Mouse (Mus musculus): ENCODE results near the gene Hk2. TPM values are rescaled to one million over a fixed set of nuclear protein-coding genes. Genes with fewer than 3 reads are reported as not detected.
"Not testable (repeated sequence)": the region's sequence is repeated elsewhere in the genome, so short reads cannot be mapped to it uniquely, and the experiment has no call there.

Gene Hk2
- total RNA-seq, 2 experiments from 2014 or later, result 206 to 212 TPM

DNA sequence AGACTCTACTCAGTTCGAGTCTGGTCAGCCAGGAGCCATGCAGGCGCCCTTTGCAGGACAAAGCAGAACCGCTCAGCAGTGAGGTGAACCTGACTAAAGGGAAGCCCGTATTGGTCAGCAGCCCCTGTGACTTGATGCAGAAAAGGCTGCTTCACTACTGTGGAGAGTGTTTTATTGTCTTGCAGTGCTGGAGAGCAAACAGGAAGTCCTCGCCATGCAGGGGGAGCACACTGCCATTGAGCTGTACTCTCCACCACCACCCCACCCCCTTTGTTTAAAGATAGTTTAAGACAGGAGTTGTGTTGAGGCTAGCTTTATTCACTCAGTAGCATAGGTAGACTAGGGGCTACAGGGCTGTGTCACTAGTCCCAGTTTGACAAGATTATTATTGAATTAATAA, 69.0 kb downstream of the Hk2 start, which contains the start of gene Pole4:
Pole4 (minus strand) TSS at position 145 of the 400 bp plus-strand sequence.
- intact Hi-C loops (cut with DNase I), result loop anchor here (10.0 kb wide), 1 partner anchor 590 kb away; no protein-coding TSS in a partner anchor
- DNase-seq, result no peak

DNA sequence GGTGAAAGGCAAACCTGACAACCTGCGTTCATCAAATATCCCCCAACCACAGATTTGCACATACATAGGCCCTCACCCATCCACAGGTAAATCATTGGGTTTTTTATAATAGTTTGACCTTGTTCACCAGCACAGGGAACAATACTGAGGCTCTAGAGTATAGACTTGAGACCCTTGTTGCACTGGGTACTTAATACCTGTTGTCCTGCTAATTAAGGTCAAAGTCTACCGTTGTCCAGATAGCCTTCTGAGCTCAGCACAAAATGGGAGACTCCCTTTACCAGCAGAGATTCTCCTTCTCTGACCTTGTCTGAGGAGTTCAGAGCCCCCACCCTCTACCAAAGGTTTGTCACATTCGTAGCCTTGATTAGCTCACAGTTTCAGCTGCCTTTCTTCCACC, 70.5 kb downstream of the Hk2 start:
- DNase-seq, result no peak
- intact Hi-C loops (cut with DNase I), result loop anchor here (2.0 to 10.0 kb wide), 4 partner anchors 55 to 727 kb away; no protein-coding TSS in a partner anchor

DNA sequence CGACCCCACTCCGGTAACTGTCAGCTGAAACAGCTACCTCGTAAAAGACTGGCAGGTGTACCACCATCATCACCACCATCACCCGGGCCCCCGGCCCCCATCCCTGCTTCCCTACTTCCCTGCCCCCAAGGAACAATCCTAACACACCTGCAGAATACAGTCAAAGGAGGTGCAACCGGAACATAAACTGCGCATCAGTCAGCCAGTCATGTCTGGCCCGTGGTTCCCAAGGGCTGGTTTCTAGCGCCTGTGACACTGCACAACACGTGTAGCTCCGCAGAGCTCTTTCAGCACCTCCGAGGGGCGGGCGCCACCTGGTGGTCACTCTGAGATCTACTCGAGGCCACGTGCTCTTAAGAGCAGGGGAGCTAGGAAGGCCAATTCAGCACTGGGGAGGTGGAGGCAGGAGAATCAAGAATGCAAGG, 71.6 kb downstream of the Hk2 start:
- intact Hi-C loops (cut with DNase I), result loop anchor here (2.0 to 10.0 kb wide), 4 partner anchors 54 to 726 kb away; no protein-coding TSS in a partner anchor
- DNase-seq, result peak; percentile 89 to 93

DNA sequence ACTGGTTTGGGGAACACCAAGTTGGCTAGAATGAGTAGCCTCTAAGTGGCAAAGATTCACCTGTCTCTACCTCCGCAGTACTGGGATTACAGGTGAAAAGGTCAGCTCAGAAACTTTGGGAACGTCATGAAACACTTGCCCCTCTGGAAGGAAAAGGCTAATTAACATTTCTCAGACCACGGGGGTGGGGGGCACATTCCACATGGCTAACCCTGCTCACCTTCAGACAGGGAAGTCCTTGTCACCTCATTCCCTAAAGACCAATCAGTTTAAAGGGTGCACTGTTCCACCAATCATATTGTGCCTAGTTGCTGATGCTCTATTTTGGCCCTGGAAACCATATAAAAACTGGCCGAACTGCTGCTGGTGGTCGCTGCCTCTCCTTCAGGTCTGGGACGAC, 73.0 kb downstream of the Hk2 start:
- intact Hi-C loops (cut with DNase I), result loop anchor here (5.0 to 10.0 kb wide), 2 partner anchors 409 to 586 kb away; no protein-coding TSS in a partner anchor
- DNase-seq, result no peak

DNA sequence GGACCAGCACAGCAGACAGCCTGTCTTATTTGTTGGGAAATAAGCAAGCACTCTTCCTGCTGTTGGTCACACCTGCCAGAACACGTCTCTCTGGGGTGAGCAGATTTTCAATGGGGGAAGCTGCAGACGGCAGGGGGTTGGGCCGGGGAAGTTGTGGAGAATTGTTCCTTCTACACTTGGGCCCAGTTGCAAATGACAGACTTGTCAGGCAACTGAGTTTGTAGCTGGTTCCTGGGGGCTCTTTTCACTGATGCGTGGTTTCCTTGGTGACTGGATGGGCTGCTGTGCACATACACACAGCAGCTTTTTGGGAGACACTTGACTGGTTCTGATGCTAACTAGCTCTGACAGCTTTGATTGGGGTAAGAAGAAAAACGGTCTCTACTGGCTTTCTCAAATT, 74.4 kb downstream of the Hk2 start:
- no peak for DNase-seq
- intact Hi-C loops (cut with DNase I), result loop anchor here (5.0 to 10.0 kb wide), 2 partner anchors 408 to 585 kb away; no protein-coding TSS in a partner anchor

DNA sequence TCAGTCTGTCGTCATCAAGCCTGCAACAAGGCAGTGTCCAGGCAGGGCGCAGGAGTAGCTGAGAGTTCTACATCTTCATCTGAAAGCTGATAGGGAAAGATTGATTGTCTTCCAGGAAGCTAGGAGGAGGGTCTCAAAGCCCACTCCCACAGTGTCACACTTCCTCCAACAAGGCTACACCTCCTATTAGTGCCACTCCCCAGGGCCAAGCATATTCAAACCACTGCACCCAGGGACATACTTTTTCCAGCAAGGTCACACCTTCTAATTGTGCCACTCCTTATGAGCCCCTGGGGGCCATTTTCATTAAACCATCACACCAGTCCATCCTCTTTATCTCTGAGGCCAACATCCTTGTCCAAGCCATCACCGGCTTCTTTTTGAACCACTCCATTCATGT, 77.5 kb downstream of the Hk2 start:
- intact Hi-C loops (cut with DNase I), result no loop called here
- no peak for DNase-seq

DNA sequence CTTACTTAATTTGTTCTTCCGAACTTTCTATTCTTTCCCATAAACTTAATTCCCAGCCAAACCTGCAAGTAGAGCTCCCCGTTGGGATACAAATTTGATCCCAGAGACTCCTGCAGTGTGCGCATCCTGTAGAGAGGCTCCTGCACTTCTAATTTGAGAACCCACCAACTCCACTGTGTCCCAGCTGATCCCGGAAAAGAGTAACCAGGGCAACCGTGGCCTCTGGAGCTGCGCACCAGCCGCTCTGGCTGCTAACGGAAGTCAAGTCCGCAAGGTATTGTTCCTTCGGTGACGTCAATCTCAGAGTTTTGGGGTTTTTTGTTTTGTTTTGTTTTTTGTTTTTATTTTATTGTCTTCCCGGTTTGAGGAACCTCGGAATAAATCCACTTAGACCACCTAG, 79.6 kb downstream of the Hk2 start:
- intact Hi-C loops (cut with DNase I), result no loop called here
- DNase-seq, result no peak

DNA sequence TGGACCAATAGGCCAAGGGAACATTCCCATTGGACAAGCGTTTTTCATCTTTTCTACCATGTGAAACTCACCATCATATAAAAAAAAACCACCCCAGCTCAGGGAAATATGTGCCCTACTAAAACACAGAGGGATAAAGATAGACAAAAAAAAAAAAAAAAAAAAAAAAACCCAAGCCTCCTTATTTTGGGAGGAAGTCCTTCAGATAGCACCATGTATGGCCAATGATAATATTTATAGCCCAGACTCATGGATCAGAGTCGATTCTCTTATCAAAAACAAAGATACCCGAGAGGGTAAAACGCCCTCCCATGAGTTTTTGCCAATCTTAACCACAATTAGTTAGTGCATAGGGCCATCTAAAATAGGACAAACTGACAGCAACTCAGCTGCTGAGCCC, 84.8 kb downstream of the Hk2 start:
- intact Hi-C loops (cut with DNase I), result no loop called here

DNA sequence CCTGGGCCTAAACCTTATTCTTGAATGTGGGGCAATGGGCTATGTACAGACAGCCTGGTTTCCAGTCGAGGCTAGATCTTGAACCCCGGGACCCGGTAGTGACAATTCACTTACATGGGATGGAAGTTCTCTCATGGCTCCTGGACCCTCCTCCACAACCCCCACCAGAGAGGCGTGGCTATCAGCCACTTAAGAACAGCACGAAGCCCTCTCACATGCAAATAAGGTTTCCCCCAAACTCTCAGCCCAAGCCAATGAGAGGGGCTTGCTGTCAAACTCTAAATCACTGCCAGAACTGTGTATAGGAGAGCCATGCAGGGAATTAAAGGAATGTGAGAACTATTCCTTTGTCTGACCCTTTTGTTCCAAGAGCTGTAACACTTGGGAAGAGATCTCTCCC, 85.7 kb downstream of the Hk2 start:
- intact Hi-C loops (cut with DNase I), result not testable (repeated sequence)

More for the DNA sequence above, 84.8 kb downstream of the Hk2 start:
- no peak for DNase-seq

DNA sequence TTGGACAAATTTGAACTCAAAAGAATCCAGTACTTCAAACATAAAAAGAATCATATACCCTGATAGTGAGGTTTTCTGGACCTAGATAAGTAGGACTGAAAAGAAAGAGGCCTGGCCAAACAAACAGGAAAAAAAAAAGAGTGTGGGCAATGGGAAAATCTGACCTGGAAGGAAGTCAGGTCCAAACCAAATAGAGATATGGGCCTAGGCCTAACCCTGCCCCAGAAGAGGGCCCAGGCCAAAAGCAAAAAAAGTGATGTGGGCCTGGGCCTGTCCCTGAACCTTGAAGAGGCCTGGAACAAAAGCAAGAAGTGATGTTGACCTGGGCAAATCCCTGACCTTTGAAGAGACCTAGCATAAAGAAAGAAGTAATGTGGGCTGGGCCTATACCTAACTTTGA, 90.1 kb downstream of the Hk2 start:
- no peak for DNase-seq
- intact Hi-C loops (cut with DNase I), result no loop called here

More for the DNA sequence above, 85.7 kb downstream of the Hk2 start:
- not testable (repeated sequence) for DNase-seq

DNA sequence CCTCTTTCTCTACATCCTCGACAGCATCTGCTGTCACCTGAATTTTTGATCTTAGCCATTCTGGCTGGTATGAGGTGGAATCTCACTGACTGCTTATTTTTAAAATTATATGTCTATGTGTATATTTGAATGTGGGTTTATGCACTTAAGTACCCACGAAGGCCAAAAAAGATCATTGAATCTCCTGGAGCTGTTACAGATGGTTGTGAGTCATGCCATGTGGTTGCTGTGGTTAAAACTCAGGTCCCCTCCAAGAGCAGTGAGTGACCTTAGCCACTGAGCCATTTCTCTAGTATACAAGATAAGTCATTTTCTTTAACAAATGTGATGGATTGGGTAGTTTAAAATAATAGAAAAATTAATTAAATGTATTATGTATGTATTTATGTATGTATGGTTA, 95.0 kb downstream of the Hk2 start:
- intact Hi-C loops (cut with DNase I); DNase-seq: not testable (repeated sequence)

DNA sequence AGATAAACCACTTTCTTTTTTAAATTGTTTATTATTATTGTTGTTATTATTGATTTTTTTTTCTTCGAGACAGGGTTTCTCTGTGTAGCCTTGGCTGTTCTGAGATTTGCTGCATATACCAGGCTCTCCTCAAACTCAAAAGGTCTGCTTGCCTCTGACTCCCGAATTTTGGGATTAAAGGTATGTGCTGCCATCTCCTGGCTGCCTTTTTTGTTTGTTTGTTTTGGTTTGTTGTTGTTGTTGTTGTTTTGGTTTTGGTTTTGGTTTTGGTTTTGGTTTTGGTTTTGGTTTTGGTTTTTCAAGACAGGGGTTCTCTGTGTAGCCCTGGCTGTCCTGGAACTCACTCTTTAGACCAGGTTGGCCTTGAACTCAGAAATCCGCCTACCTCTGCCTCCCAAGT, 96.6 kb downstream of the Hk2 start:
- DNase-seq; intact Hi-C loops (cut with DNase I): not testable (repeated sequence)

Other genes with a start within 250 kb of the Hk2 start
- 10 to 100 TPM; 16.2 to 21.1 TPM for gene Pole4, start 69.1 kb downstream of the Hk2 start, total RNA-seq (2021)
- under 1 TPM; 0.29 to 0.33 TPM for gene Sema4f, start 165.3 kb upstream of the Hk2 start, total RNA-seq (2021)
- under 1 TPM in 1 of 2 experiments, not detected in 1; 0.14 TPM for gene M1ap, start 172.4 kb upstream of the Hk2 start, total RNA-seq (2021)